Mouse (Mus musculus): ENCODE measurements around the gene Sept14.
"Not testable (repeated sequence)": the region's sequence is repeated elsewhere in the genome, so short reads cannot be mapped to it uniquely, and the experiment has no call there.

Sept14 gene

DNA sequence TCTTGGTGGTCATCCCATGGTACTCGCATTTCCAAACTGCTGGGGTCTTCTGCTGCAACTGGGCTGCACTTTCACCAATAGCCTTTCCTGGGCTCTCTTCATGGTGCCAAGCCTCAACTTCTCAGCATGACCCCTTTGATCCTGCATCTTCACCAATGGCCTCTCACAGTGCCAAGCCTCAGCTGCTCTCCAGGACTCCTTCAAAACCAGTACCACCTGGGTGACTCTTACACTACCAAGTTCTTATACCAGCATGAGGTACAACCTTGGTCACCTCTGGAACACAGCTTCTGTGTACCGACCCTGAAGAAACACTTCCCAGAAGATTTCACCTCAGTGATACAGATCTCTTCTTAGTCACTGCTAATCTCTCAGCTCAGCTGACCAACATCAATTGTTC is at the start of gene Sept14:
Gene Sept14, minus strand, starts transcription at position 101 of the 400 bp plus-strand sequence.
- DNase-seq = no peak

DNA sequence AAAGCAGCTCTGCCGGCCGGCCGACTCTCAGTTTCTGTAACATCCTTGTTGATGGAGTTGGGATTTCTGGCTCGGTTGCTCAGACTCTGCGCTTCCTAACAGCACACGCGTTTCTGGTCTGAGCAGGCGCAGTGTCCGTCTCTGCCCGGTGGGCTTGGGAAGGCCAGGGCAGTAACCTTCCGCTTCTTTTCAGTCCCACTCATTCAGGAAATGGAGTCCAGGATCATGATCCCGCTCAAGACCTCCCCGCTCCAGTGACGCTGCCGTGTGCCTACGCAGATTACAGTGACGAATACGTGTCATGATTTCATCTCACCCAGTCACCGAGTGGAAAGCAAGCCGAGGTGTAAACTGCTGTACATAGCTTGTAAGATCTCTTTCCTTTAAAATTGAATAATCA is 48.6 kb upstream of the Sept14 start:
- DNase-seq = no peak

DNA sequence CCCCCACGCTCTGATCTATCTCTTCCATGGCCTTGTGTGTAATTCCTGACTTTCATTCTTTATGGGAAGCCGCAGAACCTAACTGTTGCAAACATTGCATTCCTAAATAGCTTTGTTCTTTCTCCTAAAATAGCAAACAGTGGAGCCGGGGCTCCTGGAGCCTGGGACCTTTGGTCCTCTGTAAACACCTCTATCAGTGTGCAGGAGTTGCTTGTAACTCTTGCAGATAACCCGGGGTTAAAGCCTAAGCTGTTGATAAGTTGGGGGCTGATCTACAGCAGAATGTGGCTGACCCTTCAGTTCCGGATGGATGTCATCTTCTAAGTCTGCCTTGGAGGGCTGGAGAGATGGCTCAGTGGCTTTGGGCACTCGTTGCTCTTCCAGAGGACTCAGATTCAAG is 35.7 kb upstream of the Sept14 start:
- DNase-seq = no peak

DNA sequence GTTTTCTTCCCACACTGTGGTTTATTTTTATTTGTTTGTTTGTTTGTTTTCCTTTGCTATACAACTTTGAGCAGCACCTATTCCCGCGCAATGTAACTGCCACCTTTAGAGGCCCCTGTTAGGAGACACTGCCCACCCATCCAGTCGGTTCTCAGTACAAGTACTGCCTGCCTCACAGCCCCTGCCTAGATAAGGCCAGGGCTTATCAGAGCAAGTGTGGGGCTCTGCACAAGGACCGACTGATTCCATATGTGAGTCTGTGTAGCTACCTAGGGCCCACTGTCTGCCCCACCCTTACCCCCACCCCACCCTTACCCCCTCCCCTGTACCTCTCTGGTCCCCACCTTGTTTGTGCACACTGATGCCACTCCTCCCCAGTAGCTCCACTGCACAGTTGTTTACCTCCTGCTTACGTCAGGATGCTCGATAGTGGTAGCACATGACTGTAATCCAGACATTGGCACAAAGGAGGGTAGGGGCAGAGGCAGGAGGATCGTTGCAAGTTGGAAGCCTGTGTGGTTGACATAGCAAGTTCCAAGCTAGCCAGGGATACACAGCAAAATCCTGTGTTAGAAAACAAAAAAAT is 34.7 kb upstream of the Sept14 start:
- no peak for DNase-seq

DNA sequence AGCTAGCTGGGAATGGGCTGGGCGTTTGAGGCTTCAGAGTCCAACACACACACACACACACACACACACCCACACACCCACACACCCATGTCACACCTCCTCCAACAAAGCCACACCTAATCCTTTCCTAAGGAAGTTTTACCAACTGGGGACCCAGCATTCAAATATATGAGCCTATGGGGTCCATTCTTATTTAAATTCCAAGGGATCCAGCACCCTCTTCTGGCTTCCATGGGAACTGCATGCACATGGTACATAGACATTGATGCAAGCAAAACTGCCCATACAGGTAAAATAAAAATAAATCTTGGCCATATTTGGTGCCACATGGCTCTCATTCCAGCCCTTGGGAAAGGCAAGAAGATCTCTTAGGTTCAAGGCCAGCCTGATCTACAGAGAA is 32.7 kb upstream of the Sept14 start:
- DNase-seq = peak; percentile 46

DNA sequence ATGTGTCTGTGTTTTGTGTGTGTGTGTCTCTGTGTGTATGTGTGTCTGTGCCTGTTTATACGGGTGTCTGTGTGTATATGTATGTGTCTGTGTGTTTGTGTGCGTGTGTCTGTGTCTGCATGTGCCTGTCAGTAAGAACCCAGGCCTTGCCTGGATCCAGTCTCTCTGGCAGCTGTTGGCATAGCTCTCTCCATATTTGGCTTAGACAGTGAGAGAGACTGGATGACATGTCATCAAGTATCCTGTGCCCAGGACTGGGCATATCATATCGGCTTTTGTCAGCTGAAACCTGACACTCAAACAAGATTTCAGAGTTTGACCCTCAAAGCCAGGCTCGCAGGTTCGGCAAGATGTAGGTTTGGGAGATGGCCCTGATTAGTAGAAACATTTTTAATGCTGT is 22.7 kb upstream of the Sept14 start:
- DNase-seq = no peak

DNA sequence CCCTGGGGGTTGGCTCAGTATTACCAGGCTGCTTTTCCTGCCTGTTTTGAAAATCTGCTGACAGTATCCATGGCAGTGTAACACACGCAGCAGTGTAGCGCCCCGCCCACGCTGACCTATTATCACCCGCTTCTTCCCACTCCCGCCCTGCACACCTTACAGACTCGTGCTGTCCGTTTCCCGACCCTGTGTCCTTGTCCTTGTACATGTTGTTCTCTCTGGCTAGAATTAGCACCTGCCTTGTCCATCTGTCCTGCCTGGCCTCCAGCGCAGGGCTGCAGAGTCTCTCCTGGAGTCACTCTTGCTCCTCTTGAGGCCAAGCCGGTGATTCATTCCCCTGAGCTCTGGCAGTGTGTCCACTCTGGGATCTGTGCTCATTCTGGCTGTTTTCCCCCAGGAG is 22.0 kb upstream of the Sept14 start:
- DNase-seq = no peak

DNA sequence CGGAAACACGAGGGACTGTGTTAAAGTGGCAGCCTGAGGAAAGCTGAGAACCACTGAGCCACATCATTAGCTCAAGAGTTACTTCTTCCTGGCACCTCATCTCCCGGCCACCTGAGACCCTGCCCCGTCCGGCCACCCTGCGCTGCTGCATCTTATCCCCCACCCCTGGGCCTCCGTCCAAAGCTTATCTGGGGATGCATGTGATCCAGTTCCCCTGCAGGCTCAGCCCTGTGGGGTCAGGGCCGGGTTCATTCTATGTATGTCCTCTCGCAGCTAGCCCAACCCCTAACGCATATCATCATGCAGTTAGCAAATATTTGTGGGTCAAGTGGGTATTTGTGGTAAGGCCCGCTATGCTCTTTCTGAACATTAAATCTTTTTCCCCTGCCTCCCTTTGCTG is 21.0 kb upstream of the Sept14 start:
- no peak for DNase-seq

DNA sequence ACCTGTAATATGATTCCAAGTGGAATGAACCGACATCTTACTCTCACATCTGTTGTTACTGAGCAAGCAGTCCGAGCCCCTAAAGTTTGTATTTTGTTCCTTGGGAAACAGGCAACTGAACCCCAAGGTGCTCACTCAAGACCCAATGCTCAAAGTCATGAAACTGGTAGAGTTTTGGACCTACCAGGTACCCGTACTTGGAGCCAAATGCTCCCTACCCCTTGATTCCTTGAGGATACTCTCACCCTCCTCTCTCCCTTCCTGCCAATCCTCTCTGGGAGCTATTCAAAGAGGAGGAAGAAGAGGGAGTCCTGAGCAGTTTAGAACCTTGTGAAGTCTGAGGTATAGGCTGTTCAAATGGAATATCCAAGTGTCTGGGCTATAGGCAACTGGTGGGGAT is 18.5 kb upstream of the Sept14 start:
- no peak for DNase-seq

DNA sequence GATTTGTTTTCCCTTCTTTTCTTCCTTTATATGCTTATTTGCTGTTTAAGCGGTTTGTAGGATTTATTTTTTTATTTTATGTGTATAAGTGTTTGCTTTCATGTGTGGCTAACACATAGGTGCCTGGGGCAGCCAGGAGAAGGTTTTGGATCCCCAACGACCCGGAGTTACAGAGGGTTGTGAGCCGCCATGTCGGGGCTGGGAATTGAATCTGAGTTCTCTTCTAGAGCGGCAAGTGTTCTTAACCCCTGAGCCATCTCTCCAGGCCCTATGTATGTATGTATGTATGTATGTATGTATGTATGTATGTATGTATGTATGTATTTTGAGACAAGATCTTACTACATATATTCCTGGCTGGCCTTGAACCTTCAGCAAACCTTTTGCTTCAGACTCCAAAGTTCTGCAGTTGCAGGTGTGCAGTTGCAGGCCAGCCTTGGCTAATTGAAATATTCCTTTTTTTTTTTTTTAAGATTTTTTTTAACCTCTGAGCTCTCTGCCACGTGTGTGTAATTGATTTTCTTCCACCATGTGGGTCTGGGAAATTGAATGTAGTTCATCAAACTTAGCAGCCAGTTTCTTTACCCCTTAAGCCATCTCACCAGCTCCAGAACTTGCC is 17.6 kb upstream of the Sept14 start:
- peak; percentile 7 for DNase-seq

DNA sequence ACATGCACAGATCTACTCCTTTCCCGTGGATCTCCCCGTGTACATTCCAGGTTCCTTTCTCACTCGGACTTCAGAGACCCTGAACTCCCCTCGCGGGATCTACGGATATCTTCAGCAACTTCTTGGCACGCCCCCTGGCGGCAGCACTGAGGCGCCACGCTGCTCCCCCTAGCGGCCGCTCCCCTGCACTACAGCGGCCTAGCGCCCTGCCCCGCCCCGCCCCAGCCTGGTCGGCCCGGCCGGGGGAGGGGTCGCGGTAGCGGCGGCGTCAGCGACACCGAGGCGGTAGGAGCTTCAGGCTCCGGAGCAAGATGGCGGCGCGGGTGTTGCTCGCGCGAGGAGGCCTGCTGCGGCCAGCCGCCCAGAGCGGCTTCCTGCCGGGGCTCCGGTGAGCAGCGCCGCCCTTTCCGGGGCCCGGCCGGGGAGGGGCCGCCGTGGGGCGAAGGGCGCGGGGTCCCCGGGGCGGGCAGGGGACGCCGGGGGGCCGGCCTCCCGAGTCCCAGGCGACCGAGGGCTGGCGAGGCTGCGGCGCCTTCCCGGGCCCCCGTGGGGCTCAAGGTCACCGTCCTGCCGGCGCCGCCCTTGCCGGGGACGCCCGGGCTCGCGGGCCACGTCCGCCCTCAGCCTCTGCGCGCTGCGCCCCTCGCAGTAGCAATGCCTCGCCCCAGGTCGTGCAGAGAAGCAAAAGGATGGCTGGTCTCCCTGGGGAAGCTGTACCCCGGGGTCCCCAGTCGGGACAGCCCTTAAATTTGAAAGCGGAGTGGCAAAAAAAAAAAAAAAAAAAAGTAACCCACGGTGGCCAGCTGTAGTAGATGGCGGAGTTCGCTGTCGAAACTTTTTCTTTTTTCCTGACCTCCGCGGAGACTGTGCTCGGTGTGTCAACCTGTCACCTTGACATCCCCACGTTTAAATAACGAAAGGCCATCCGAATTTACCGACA is 16.8 kb upstream of the Sept14 start, which contains the start of gene Nipsnap2:
Gene Nipsnap2, plus strand, starts transcription at position 230 of the 940 bp plus-strand sequence.
- DNase-seq = peak; percentile 89

DNA sequence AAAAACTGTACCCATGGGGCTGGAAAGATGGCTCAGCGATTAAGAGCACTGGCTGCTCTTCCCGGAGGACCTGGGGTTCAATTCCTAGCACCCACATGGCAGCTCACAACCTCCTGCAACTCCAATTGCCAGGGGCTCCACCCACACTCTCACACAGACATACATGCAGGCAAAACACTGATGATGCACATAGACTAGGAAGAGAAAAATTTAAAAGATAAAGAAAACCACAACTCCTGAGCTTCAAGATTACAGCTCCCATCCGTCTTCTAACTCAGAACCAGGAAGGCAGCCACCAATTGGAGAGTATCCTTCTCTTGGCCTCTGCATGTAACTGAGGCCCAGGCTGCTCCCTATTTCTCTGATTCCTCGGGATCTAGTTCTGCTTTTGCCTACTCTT is 16.0 kb upstream of the Sept14 start:
- DNase-seq = no peak

DNA sequence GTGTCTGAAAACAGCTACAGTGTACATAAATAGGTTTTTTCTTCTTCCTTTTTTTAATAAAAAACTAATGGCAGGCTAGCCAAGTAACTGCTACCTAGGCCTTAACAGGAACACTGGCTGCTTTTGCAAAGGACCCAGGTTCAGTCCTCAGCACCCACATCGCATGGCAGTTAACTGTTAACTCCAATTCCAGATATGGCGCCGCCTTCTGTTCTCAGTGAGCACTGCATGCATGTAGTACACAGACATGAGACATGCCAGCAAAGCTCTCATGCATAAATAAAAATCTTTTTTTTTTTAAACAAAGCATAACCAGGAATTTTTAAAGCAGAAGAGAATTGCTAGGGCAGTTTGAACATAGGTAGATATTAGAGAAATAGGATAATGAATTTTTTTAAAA is 11.9 kb upstream of the Sept14 start:
- DNase-seq = no peak

DNA sequence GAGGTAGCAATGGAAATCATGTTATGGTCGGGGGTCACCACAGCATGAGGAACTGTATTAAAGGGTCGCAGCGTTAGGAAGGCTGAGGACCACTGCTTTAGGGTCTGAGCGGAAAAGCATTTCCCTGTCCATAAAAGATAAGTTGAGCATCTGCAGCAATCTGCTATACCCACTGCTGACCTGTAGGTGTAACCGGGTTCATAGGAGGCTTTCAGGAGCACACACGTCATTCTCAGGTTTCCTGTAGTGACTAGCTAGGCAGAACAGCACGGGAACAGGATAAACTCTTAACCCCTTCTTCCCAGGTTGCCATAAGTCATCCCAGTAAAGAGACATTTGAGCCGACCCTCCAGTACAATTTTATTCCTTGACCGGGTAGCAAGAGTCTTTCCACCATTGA is 8.7 kb upstream of the Sept14 start:
- no peak for DNase-seq

DNA sequence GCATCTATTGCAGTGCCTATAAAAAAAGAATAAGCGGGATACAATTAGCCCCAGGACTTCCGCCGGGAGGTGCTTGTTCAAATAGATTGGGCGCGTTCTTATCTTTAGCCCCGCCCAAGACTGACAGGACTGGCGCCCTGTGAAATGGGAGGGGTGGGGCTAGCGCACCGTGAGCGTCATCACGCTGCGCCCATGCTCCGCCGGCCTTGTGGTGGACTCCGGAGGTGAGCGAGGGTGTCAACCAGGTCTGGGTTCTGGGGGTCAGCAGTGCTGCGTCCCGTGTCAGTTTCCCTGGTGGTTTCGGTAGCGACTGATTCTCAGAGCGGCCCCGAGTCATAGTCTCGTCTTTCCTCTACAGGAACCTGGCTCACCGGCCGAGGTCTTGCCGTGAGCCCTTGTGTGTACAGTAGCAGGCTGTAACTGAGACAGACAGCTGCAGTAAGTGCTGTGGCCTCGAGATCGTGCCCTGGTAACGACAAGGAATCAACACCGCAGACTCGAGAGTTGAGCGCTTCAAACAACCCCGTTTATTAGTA is 7.1 kb upstream of the Sept14 start, which contains the start of gene Mrps17:
Gene Mrps17, plus strand, starts transcription at position 172 of the 536 bp plus-strand sequence.
- DNase-seq = peak; percentile 93

DNA sequence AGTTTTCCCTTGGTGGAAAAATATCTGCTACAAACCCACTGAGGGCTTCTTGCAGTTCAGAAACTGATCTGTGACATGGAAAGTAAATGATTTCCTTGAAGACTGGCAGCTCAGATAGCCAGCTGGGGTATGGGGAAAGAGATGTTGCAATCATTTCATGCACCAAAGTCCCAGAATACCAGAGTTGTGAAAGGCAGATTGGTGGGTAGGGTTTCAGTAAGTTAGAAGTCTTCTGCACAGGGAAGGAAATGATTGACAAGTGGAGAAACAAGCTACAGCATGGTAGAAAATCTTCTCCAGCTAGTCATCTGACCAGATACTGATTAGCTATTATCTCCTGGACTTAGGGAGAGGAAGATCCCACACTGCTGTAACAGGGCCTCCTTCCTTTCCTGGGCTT is 4.9 kb downstream of the Sept14 start:
- no peak for DNase-seq

DNA sequence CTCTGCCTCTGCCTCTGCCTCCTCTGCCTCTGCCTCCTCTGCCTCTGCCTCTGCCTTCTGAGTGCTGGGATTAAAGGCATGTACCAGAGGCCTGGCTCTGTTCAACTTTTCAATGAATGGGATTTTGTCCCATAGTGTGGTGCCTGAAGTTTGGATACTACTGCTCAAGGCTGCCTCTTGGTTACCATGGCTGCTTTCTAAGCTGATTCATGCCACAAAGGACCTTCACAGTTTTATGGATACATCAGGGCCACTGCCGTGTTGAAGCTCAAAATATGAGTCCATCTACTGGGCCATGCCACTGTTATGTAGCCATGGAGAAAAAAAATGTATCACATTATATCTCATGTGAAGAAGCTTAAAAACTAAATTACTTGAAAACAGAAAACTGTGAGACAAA is 6.6 kb downstream of the Sept14 start:
- no peak for DNase-seq

DNA sequence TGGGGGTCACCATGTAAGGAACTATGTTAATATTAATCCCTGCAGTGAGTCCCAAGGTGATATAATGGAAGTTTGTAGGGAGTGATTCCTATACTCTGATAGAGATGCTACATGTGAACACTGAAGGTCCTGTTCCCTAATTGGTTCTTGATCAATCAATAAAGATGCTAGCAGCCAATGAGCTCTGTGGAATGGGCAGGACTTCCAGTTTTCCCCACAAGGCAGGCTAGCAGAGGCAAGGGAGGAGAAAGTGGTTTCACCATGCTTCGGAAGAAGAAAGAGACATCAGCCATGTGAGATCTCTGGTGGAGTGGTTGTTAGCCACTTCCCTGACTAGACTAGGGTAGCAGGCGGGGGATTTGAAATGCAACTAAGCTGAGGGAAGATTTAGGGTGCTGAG is 7.8 kb downstream of the Sept14 start:
- no peak for DNase-seq

DNA sequence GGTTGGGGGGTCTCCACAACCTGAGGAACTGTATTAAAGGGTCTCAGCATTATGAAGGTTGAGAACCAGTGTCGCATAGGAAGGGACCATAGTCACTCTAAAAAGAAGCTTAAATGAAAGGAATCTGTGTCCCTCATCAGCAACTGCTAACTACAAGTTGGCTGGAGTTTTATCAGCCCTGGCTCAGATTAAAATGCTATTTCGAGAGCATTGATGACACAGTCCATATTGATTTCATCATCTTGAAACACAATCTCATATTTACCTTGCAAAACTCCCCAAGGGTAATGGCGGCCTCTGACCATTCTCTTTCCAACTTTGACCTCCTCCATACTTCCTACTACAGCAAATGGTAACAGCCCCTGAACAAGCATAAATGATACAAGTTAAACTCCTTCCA is 17.8 kb downstream of the Sept14 start:
- no peak for DNase-seq

DNA sequence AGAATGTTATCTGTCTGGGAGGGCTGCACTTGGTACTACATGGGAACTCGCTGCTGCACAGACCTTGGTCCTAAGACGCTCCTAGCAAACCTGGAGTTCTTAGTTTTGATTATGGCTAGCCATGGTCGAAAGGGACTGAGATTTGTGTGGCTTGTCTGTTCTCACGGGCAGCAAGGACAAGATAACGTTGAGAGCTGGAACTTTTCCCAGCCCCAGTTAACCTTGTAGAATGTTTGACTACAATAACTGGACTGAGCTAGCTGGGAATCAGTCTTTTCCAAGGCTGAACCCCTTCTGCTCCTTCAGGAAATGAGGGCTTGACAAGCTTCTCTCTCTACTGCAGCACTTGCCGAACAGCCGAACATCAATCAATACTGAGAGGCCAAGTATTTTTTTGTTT is 20.7 kb downstream of the Sept14 start:
- no peak for DNase-seq

DNA sequence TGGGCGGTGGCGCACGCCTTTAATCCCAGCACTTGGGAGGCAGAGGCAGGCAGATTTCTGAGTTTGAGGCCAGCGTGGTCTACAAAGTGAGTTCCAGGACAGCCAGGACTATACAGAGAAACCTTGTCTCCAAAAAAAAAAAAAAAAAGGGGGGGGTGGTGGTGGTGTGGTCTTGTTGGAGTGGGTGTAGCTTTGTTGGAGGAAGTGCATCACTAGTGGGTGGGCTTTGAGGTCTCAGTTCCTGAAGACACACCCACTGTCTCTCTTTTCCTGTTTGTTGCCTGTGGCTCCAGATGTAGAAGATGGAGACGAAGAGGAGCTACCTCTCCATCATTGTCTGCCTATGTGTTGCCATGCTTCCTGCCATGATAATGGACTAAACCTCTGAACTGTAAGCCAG is 23.2 kb downstream of the Sept14 start:
- not testable (repeated sequence) for DNase-seq

DNA sequence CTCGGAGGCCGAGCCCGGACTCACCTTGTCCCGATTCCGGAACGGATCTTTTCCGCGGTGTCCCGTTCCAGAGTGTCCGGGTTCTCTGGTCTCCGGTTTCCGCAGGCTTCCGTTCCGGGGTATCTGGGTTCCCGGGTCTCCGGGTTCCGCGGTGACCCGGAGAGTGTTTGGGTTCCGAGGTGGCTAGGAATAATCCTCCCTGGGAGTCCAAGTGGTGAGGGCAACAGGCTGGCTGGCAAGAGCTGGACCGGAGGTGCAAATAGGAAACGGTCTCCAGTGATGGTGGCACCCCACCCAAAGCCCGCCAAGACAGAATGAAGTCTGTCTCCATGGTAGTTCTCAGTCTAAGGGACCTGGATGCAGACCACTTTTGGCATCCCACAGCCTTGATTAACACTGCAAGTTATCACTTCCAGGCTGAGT is 38.3 kb downstream of the Sept14 start, which contains the start of gene Zfp11:
Gene Zfp11, minus strand, starts transcription at position 64 of the 423 bp plus-strand sequence.
- peak; percentile 80 for DNase-seq

DNA sequence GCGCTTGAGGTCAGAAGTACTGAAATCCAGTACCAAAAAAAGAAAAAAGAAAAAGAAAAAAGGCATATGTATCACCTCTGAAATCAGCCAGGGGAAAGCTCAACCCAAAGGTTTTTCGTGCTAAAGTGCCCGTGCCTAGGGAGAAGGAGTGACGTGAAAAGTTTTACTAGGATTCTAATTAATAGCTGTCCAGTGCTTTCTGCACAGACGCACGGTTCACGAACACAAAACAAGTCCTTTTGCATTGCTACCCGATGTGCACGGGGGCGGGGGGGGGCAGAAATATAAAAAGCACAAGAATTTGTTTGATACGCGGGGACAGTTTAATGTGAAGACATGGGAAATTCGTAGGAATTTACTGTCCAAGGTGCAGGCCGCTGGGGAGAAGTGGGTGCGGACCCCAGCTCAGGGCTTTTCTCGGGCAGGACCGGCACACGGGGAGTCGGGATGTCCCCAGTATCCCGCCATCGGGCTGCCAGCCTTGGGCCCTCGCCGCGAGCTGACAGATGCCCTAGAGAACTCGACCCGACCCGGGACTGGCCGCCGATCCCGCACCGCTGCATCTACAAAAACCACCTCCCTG is 38.8 kb downstream of the Sept14 start:
- DNase-seq = no peak

Measured in lung, postnatal 14 days (tissue).